Mouse (Mus musculus): ENCODE data around the gene Smyd3.

Gene Smyd3

GRCm38 (mm10) chr1:179458987-179459368, 58.9 kb downstream of the Smyd3 start:
- DNase-seq (ENCODE audit: low read depth, low spot score), result no peak

- no peak for DNase-seq (ENCODE audit: low read depth, low spot score)
Observed at GRCm38 (mm10) chr1:179458236-179458986, 59.4 kb downstream of the Smyd3 start.

DNA sequence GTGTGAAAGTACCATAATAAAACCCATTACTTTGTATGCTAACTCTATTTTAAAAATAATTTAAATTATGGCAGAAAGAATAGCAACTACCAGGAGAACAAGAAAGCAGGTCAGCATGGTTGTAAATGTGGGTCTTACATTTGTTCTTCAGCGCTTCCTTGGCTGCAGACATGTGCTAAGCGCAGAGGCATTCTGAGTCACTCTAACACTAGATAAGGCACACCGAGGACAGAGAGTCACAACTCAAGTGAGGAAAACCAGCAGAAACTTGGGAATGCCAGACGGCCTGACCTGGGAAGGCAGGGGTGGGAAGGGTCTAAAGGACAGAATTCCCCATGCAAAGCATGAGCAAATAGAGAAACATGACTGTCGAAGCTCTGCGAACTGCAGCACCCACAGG, 63.2 kb downstream of the Smyd3 start:
- no peak for DNase-seq (ENCODE audit: low read depth, low spot score)

DNA sequence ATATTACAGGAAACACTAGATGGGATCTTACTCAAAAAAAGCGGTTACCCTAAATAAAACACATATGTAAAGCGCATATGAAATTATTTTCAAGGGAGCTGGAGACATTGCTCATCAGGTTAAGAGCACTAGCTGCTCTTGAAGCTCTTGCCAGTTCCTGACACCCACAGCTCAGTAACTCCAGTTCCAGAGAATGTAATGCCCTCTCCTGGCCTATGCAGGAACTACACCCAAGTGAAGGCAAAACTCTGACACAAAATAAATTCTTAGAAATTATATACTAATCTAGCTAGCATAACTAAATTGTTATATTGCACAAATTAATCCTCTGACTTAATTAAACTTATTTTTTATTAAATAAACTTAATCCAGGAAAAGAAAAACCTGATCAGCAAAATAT, 66.6 kb downstream of the Smyd3 start:
- no peak for DNase-seq (ENCODE audit: low read depth, low spot score)

GRCm38 (mm10) chr1:179446845-179447212, 71.0 kb downstream of the Smyd3 start:
- no peak for DNase-seq (ENCODE audit: low read depth, low spot score)

DNA sequence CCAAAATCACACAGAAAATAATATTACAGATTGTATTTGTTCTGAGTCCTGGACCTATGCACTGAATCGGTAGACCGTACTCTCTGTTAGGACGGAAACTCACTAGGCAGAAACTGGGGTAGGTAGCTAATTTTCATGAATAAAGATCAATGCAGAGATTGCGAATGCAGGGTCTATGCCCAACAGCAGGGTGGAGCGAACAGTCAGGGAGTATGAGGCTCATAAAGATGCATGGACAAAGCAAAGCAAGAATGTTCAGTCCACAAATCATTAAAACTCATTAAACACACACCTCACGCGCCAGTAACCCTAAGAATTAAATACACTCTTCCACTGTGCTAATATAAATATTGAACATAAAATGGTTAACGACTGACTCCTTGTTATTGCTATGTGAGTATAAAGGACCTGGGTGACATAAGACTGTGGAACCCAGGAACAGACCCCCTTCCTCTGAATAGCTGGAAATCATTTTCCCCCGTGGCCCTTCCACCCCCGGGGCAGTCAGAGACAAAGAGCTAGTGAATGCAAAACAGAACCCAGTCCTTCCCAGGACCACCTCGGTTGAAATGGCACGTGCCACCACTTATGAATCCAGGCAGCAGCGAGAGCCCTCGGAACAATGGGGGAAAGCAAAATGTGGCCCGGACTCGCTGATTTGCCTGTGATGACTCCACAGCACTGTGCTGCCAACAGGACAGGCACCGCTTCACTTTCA, 71.6 kb downstream of the Smyd3 start:
- peak; percentile 25 for DNase-seq (ENCODE audit: low read depth, low spot score)

DNA sequence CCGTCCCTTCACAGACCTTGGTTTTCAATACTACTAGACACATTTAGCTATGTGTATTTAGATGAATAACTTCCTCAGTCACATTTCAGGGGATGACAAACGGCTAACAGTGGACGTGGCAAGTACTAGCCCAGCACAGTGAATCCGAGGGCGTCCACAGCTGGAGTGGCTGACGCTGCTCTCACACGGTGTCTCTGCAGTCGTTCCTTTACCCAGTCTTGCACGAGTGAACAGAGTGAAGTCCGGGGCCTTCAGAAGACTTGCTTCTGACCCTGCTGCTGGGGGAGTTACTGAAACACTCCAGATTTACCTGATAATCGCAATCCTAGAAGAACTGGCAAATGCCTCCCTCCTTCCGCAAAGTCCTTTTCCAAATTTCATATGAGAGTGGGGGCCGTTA, 74.0 kb downstream of the Smyd3 start:
- DNase-seq (ENCODE audit: low read depth, low spot score), result no peak

- no peak for DNase-seq (ENCODE audit: low read depth, low spot score)
Observed at GRCm38 (mm10) chr1:179443423-179443822, 74.4 kb downstream of the Smyd3 start.

GRCm38 (mm10) chr1:179436596-179436995, 81.2 kb downstream of the Smyd3 start:
- no peak for DNase-seq (ENCODE audit: low read depth, low spot score)

- no peak for DNase-seq (ENCODE audit: low read depth, low spot score)
Observed at GRCm38 (mm10) chr1:179434443-179435260, 83.2 kb downstream of the Smyd3 start.

DNA sequence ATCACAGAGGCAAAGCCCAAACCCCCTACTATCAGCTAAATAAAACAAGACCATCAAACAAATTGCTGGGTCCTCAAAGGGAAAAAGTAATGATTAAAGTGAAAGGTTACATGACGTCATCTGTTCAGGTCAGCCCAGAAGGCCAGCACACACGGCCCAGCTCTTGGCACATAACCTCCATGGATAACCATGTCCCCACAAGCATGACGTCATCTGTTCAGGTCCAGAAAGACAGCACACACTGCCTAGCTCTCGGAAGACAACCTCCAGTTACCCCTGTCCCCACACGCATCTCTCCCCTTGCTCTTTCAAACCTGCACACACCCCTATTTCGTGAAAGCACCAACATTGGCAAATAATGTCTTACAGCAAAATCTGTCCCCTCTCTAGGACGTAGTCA, 84.0 kb downstream of the Smyd3 start:
- no peak for DNase-seq (ENCODE audit: low read depth, low spot score)

DNA sequence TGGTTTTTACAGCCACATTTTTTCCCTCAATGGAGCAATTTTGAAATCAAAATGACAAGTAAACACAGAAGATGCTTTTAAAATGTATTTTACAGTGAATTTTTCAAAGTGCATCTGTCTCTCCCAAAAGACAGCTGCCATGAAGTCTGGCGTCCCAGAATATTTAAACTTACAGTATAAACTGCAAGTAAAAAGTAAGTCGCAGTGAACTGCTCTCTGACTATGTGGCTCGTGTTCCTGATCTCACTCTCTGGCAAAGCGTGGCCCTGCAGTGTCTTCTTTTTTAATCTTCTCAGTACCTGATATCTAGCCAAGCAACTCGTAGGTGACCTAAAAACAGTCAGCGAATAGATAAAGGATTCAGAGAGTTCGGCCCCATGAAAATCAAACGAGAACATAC, 84.5 kb downstream of the Smyd3 start:
- DNase-seq (ENCODE audit: low read depth, low spot score), result no peak

- no peak for DNase-seq (ENCODE audit: low read depth, low spot score)
Observed at GRCm38 (mm10) chr1:179430077-179430476, 87.8 kb downstream of the Smyd3 start.

GRCm38 (mm10) chr1:179424879-179425472, 92.9 kb downstream of the Smyd3 start:
- no peak for DNase-seq (ENCODE audit: low read depth, low spot score)

DNA sequence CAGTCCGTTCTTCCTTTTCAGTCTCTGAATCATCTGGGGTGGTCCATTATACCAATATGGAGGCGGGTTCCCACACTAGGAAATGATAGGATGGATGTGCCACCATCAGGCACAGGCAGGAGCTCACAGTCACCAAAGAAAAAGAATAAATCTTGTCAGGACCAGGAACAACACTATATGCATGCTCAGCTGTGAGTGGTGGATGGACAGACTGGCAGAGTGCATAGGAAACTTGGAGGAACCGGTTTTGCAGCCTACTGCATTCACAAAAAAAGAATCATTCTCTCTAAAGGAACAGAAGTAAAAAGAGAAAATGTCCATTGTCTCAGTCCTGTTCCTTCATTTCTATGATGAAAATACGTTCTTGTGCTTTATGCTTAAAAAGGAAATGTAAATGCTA, 98.8 kb downstream of the Smyd3 start:
- DNase-seq (ENCODE audit: low read depth, low spot score), result no peak

DNA sequence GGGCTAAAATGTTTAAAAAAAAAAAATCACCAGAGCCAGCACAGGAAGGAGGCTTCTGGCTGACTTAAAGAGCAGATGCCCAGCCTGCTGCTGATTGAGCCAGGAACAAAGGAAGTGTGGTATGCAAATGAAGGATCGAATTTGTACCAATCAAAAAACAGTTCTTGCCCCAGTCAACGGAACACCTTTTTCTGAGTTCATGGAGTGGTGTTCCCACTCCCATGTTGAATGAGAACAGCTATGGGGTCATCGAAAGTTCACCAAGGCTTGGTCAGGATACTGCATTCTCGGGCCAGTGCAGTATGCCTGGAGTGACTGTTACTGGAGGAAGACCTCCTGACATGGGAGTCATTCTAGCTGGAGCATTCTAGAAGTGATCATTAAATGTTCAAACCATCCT, 109.8 kb downstream of the Smyd3 start:
- DNase-seq (ENCODE audit: low read depth, low spot score), result no peak

GRCm38 (mm10) chr1:179400835-179401234, 117.0 kb downstream of the Smyd3 start:
- DNase-seq (ENCODE audit: low read depth, low spot score), result no peak

GRCm38 (mm10) chr1:179398639-179399038, 119.2 kb downstream of the Smyd3 start:
- DNase-seq (ENCODE audit: low read depth, low spot score), result no peak

DNA sequence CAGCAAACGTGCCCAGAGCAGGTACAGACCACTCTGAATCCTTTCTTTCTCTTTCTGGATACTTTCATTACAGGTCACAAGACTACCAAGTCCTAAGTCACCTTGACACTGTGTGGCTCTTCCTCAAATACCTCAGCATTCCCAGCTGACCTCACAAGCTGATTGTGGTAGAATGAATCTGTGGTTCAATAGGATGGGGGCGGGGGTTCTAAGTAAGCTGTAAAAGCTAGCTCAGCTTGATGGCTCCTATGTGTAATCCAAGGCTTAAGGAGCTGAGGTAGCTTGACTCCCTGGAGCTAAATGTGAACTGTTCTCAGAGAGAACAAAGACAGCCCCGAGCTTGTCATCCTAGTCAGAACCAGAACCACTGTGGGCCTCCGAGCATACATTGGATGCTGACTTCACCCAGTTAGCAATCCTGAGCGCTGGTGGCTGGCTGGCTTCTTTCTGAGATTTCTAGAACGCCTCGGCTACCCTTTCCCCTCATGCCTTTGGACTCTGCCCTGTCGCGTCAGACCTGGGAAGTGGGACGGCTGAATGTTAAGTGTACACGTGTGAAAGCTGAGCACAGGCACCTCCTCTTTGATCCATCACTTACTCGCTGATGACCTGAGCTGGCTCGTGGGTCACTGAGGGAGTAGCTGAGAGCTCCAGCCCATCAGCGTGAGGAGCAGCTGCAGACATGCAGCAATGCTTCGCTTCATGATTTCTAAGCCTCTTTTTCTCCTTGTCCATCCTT, 131.4 kb downstream of the Smyd3 start:
- no peak for DNase-seq (ENCODE audit: low read depth, low spot score)

- DNase-seq (ENCODE audit: low read depth, low spot score), result no peak
Observed at GRCm38 (mm10) chr1:179385691-179386090, 132.2 kb downstream of the Smyd3 start.

DNA sequence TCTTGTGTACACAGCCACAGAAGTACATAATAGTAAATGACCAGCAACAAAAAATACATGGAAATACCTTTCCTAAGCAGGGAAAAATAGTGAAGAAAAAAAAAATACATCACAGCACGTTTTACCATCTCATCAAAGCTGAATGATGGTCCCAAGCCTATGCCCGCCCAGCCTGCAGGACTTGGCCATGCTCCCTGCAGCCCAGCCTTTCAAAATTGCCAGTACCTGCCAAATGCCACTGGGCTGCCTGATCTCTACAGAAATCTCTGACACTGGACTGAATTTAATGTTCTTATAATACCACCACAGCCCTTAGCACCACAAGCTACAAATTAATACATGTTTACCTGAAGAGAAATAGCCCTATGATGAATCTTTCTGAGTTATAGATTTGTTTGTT, 133.5 kb downstream of the Smyd3 start:
- DNase-seq (ENCODE audit: low read depth, low spot score), result no peak
